Mouse (Mus musculus): ENCODE data around the gene AC109138.7.

AC109138.7 gene

GRCm38 (mm10) chr19:4214071-4214770 is at the start of gene AC109138.7, which contains the start of gene Clcf1:
AC109138.7 (plus strand) TSS chr19:4214357.
Clcf1 (plus strand) TSS chr19:4214238.
- peak; percentile 36 to 73 for DNase-seq

- DNase-seq: no peak
Measured at GRCm38 (mm10) chr19:4164721-4165120, 49.4 kb upstream of the AC109138.7 start.

DNA sequence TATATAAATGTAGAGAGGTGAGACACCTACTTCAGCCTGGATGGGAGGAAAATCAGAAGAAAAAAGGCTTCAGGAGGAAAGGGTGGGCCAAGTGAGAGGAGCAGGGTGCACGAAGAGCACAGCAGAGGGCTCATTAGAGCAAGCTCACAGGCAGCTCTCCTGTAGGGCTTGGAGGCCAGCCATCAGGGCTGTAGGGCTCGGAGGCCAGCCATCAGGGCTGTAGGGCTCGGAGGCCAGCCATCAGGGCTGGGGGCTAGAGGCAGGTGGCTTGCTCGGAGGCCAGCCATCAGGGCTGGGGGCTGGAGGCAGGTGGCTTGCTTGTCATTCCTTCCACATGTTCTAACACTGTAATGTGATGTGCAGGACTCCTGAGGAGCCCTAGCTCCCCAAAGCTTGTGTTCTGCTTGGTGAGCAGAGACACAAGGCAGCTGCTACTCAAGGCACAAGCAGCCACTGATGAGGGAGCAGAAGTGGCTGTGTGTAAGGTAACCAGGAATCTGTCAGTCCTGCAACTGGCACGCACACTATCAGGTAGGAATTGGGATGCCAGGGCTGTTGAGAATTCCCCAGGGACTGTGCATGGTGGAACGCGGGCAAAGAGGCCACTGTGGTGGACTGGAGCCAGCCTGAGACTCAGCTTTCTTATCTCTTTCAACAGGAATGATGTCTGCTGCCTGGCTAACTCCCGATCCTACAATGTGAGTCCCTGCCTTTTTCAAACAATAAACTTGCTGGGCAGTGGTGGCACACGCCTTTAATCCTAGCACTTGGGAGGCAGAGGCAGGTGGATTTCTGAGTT is 47.3 kb upstream of the AC109138.7 start:
- no peak for DNase-seq

DNA sequence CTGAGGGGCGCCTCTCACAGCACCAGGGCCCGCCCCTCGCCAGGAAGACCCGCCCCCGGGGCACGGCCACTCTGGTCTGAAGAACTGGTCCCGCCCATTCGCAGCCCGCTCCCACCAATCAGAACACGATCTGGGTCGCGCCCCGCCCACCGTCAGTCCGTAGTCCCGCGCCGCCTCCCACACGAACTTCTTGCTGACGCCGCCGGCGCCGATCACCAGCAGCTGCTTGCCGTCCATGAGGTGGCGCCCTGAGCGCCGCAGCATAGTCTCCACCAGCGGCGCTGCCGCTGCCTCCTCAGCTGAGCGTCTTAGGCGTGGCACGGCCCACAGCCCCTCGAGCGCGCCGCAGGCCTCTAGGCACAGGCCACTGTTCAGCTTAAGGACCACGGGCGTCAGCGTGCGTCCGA is 44.8 kb upstream of the AC109138.7 start:
- DNase-seq: peak; percentile 99 to 100

- DNase-seq: peak in 1 of 2 experiments; percentile 28
Measured at GRCm38 (mm10) chr19:4169810-4170209, 44.3 kb upstream of the AC109138.7 start.

GRCm38 (mm10) chr19:4170723-4171392 is 43.3 kb upstream of the AC109138.7 start:
- no peak for DNase-seq

DNA sequence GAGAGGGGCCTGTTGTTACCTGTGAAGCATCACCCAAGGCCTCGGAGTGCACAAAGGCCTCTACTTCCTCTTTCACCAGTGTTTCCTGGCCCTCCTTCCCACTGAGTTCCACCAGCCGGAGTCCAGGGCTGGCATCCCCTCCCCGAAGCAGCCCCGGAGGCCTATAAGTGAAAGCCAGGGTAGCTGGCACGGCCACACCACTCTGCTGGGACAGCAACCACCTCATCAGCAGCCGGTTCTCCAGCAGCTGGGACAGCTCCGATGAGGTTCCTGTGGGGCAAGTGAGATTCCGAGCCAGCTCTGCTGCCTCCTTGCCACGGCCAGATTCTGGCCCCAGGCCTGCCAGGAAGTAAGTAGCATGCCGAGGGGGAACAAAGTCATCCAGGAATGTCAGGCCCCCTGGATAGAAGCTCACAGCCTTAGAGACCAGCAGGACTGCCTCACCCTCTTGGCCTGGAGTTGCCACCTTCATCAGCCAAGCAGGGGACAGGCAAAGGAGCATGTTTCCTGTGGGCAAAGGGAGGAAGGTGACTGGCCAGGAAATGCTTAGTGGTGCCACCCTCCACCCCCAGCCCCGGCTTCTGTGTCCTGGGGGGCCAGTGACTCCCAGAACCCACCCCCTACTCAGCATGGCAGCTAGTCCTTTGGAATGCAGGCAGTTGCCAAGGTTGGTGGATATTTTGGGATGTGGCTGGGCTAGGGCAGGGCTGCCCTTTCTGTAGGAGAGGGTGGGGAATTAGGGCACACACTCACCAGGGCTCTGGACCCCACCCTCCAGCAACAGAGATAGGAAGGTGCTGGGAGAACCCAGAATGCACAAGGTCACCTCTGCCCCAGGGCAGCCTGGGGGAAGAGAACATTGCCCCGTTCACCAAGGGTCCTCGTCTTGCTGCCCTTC is 42.5 kb upstream of the AC109138.7 start:
- DNase-seq: peak in 1 of 2 experiments; percentile 34

DNA sequence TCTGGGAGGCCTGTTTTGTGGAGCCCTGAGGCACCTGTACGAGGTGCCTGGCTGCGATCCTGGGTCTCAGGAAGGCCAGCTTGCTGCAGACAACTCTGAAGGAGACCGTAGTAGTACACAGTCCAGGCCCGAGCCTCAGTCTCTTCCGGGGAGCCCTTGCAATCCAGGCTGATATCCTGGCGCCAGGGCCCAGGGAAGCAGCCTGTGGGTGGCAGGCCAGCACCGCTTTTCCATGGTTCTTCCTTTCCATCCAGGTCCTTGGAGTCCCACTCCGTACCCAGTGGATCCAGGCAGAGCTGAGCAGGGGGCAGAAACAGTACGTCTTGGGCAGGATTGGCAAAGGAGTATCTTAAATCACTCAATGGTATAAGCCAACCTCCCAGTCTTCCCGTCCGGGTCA is 41.2 kb upstream of the AC109138.7 start:
- DNase-seq: no peak

- no peak for DNase-seq
Measured at GRCm38 (mm10) chr19:4175368-4175947, 38.7 kb upstream of the AC109138.7 start, which contains the start of gene Carns1. Carns1 (minus strand) TSS chr19:4175479.

GRCm38 (mm10) chr19:4180411-4180810 is 33.7 kb upstream of the AC109138.7 start:
- no peak for DNase-seq

DNA sequence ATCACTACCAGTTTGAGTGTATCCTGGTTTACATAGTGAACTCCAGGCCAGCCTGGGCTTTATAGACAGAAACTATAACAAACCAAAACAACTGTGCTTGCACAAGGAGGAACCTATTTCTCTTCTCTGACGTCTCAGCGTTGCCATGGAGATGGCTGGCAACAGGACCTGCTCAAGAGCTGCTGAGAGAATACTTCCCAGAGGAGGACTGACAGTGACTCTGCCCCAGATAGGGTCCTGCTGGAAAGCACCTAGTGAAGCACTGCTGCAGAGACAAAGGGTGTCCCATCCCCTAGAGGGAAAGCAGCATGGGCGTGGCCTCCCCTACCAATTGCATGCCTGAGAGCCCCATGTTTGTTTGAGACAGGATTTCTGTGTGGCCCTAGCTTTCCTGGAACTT is 32.3 kb upstream of the AC109138.7 start:
- peak; percentile 42 to 55 for DNase-seq

- no peak for DNase-seq
Measured at GRCm38 (mm10) chr19:4183689-4184088, 30.5 kb upstream of the AC109138.7 start.

- DNase-seq: no peak
Measured at GRCm38 (mm10) chr19:4184976-4185975, 28.9 kb upstream of the AC109138.7 start.

GRCm38 (mm10) chr19:4187303-4187702 is 26.9 kb upstream of the AC109138.7 start:
- DNase-seq: no peak

- DNase-seq: no peak
Measured at GRCm38 (mm10) chr19:4189051-4189620, 25.0 kb upstream of the AC109138.7 start.

GRCm38 (mm10) chr19:4190831-4191334 is 23.3 kb upstream of the AC109138.7 start, which contains the start of gene Tbc1d10c:
Tbc1d10c (minus strand) TSS chr19:4191284.
- DNase-seq: no peak

DNA sequence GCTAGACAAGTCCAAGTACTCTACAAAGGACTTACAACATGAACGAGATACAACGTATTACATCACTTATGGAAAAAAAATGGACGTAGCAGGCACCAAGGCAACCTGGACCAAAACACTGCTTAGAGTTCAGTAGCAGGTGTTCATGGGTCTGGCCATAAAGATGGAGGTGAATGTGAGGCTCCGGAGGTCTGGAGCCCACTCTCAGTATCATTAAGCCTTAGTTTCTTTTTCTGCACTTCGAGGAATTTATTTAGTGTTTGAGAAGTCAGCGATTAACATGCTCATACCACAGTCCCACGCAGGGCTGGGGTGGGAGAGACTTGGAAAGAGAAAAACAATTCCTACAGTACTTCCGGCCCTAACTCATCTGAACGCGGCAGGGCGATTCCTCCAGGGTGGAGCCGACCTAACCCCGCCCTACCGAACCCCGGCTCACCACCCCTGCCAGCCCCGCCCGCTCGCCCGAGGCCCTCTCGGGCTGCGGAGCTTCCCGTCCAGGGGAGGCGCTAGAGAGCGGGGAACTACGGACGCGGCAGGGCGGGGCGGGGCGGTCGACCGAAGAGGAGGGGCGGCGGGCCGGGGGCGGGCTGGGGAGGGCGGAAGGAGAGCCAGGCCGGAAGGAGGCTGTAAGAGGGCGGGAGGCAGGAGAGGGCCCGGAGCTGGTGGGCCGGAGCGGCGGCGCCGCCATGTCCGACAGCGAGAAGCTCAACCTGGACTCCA is 22.5 kb upstream of the AC109138.7 start, which contains the start of gene Ppp1ca:
TSS of gene Ppp1ca (plus strand) at position 538 of the 723 bp plus-strand sequence.
- DNase-seq: peak; percentile 95 to 99

DNA sequence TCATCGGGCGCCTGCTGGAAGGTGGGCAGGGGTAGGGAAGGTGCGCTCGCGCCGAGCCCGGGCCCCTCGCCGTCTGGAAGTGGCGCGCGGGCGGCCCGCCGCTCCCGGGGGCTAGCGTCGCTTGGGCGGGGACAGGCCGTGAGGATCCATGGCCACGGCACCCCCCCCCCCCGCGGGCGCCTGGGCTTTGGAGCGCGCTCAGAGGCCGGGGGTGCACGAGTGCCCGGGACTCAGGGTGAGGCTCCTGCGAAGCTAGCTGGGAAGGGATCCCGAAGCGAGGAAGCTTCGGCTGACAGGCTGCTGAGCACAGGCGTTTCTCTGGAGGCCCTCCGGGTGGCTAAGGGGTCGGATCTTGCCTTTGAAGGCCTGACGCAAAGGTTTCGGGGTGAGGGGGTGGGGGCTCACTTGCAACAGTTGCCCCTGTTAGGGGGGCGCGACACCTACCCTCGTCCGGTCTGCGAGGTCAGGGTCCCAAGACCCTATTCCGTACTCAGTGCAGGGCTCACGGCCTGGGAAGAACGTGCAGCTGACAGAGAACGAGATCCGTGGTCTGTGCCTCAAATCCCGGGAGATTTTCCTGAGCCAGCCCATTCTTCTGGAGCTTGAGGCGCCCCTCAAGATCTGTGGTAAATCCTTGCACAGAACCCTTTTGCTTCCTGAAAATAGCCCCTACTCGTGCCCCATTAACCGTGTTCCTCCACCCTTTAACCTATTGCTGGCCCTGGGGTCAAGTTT is 21.7 kb upstream of the AC109138.7 start:
- DNase-seq: no peak
